8 mouse cellular contexts compared by ENCODE assay signal in genomic region chr5:48240751-48241150, GRCm38 (mm10).
A peak's percentile ranks its signal among the peaks of the same experiment; 100 is the strongest.
DNase-seq lines count a peak whose midpoint lies in the region; ATAC-seq lines count a peak whose summit lies in the region.

No protein-coding gene starts in this region.

- ATAC-seq in megakaryocyte progenitor cell, adult 5-6 weeks (replicated peaks; ENCODE audit: poor library complexity), result peak; percentile 92

- peak; percentile 1 for DNase-seq in A20 (ENCODE audit: low read depth, low spot score)
- peak; percentile 1 for DNase-seq in adrenal gland, postnatal 25 days
- peak; percentile 48 for DNase-seq in embryo, embryonic 9.5 days (ENCODE audit: extremely low spot score)
- peak; percentile 3 for DNase-seq in gastrocnemius, postnatal 10 days
- DNase-seq in kidney, adult 11 months, result peak; percentile 7
- peak; percentile 30 to 43 for DNase-seq in layer of hippocampus, postnatal 36 days
- DNase-seq in right cerebral cortex, adult 18-20 months, result peak; percentile 42

Comparison
In these comparisons a context has a peak if more than half of its experiments do, and no peak if none do; other contexts are left out.
1. Peak in every context shown above with its lines: DNase-seq and ATAC-seq.